Mouse (Mus musculus) MEL (cell line): ENCODE measurements around the gene Elmsan1. TPM values are rescaled to one million over a fixed set of nuclear protein-coding genes. Genes with fewer than 3 reads are reported as not detected.
A peak's percentile ranks its signal among the peaks of the same experiment; 100 is the strongest.

Experiments used
- DNase-seq: peaks from one replicate; pipeline ENCODE4 v3.0.0; 2011; ENCODE audit warnings: low read depth, low spot score
- H3K27ac ChIP-seq: 2 replicates; pipeline ENCODE4 v1.5.1; 2012; ENCODE audit warnings: low read depth, mild to moderate bottlenecking, control low read depth, low read length, moderate library complexity; ENCODE audit not compliant: control insufficient read depth
- H3K27me3 ChIP-seq, 2 experiments: fragments of 150-350 bp in 1 of 2; sonication (generic) in 1 of 2; 2 replicates each; pipeline ENCODE4 v1.6.1; 2012; ENCODE audit warnings: low read length in 2 of 2, mild to moderate bottlenecking in 2 of 2, improper control_type of control experiment in 1 of 2, moderate library complexity in 1 of 2; ENCODE audit not compliant: insufficient read depth in 2 of 2, control insufficient read depth in 1 of 2
- H3K36me3 ChIP-seq, 2 experiments: 2 replicates each; pipeline ENCODE4 v1.6.1; 2012 to 2014; ENCODE audit warnings: low read length in 2 of 2, improper control_type of control experiment in 1 of 2, inconsistent platforms in 1 of 2, mild to moderate bottlenecking in 1 of 2; ENCODE audit not compliant: insufficient read depth in 2 of 2, control insufficient read depth in 1 of 2
- H3K4me1 ChIP-seq, 2 experiments: fragments of 150-350 bp in 1 of 2; sonication (generic) in 1 of 2; 2 replicates each; pipeline ENCODE4 v1.6.1; 2012; ENCODE audit warnings: low read length in 2 of 2, improper control_type of control experiment in 1 of 2, mild to moderate bottlenecking in 1 of 2; ENCODE audit not compliant: insufficient read depth in 2 of 2, control insufficient read depth in 1 of 2
- H3K4me3 ChIP-seq, 2 experiments: fragments of 150-350 bp in 1 of 2; sonication (generic) in 1 of 2; 2 replicates each; pipeline ENCODE4 v1.5.1; 2012; ENCODE audit warnings: low read depth in 2 of 2, low read length in 2 of 2, mild to moderate bottlenecking in 2 of 2, moderate library complexity in 2 of 2, control low read depth in 1 of 2, improper control_type of control experiment in 1 of 2; ENCODE audit not compliant: control insufficient read depth in 1 of 2, insufficient read depth in 1 of 2
- H3K79me2 ChIP-seq: 2 replicates; pipeline ENCODE4 v1.6.1; 2012; ENCODE audit warnings: mild to moderate bottlenecking, low read length, moderate library complexity; ENCODE audit not compliant: control insufficient read depth, poor library complexity, insufficient read depth
- H3K9ac ChIP-seq: 2 replicates; pipeline ENCODE4 v1.6.1; 2012; ENCODE audit warnings: low read depth, mild to moderate bottlenecking, control low read depth, low read length, moderate library complexity; ENCODE audit not compliant: control insufficient read depth, poor library complexity, severe bottlenecking
- H3K9me3 ChIP-seq: fragments of 150-350 bp; sonication (generic); replicated peaks from 2 replicates; pipeline ENCODE4 v1.6.1; 2012; ENCODE audit warnings: mild to moderate bottlenecking, low read length, improper control_type of control experiment, moderate library complexity; ENCODE audit not compliant: insufficient read depth
- CTCF ChIP-seq, 3 experiments: IDR thresholded peaks in 2 of 3; conservative IDR thresholded peaks in 1 of 3; 2 replicates each; pipeline ENCODE4 v1.5.1; 2011 to 2012; ENCODE audit warnings: low read length in 3 of 3, low read depth in 2 of 3, mild to moderate bottlenecking in 2 of 3, improper control_type of control experiment in 1 of 3, inconsistent platforms in 1 of 3, mixed read lengths in 1 of 3, moderate library complexity in 1 of 3; ENCODE audit not compliant: control insufficient read depth in 1 of 3, insufficient read depth in 1 of 3, poor library complexity in 1 of 3, severe bottlenecking in 1 of 3
- E2F4 ChIP-seq: IDR thresholded peaks from 2 replicates; pipeline ENCODE4 v1.6.1; 2011; ENCODE audit warnings: low read depth, low read length, improper control_type of control experiment, borderline replicate concordance
- ELF1 ChIP-seq: IDR thresholded peaks from 2 replicates; pipeline ENCODE4 v1.6.1; 2014; ENCODE audit warnings: low read depth, mild to moderate bottlenecking, inconsistent platforms, low read length, improper control_type of control experiment, moderate library complexity
- EP300 ChIP-seq, 2 experiments: IDR thresholded peaks; 2 replicates each; pipeline ENCODE4 v1.6.1; 2011; ENCODE audit warnings: improper control_type of control experiment in 2 of 2, low read length in 2 of 2, low read depth in 1 of 2, mild to moderate bottlenecking in 1 of 2
- ETS1 ChIP-seq: IDR thresholded peaks from 2 replicates; pipeline ENCODE4 v1.6.1; 2012; ENCODE audit warnings: low read depth, mild to moderate bottlenecking, inconsistent platforms, low read length, improper control_type of control experiment, moderate library complexity
- GABPA ChIP-seq: IDR thresholded peaks from 2 replicates; pipeline ENCODE4 v1.6.1; 2012; ENCODE audit warnings: low read depth, mild to moderate bottlenecking, inconsistent platforms, low read length, improper control_type of control experiment, moderate library complexity
- GATA1 ChIP-seq: IDR thresholded peaks from 2 replicates; pipeline ENCODE4 v1.6.1; 2011; ENCODE audit warnings: low read depth, low read length, improper control_type of control experiment
- HCFC1 ChIP-seq: IDR thresholded peaks from 2 replicates; pipeline ENCODE4 v1.6.1; 2012; ENCODE audit warnings: low read depth, mild to moderate bottlenecking, inconsistent platforms, low read length, improper control_type of control experiment, moderate library complexity
- JUND ChIP-seq: IDR thresholded peaks from 2 replicates; pipeline ENCODE4 v1.6.1; 2011; ENCODE audit warnings: low read depth, mild to moderate bottlenecking, improper control_type of control experiment, low read length
- MAZ ChIP-seq: IDR thresholded peaks from 2 replicates; pipeline ENCODE4 v1.6.1; 2012; ENCODE audit warnings: low read depth, mild to moderate bottlenecking, inconsistent platforms, low read length, improper control_type of control experiment
- MYB ChIP-seq: IDR thresholded peaks from 2 replicates; pipeline ENCODE4 v1.6.1; 2011; ENCODE audit warnings: mild to moderate bottlenecking, low read depth, low read length, improper control_type of control experiment
- NELFE ChIP-seq: IDR thresholded peaks from 2 replicates; pipeline ENCODE4 v1.6.1; 2011; ENCODE audit warnings: low read depth, low read length, improper control_type of control experiment
- NRF1 ChIP-seq: IDR thresholded peaks from 2 replicates; pipeline ENCODE4 v1.6.1; 2014; ENCODE audit warnings: low read depth, mild to moderate bottlenecking, inconsistent platforms, low read length, improper control_type of control experiment, moderate library complexity; ENCODE audit not compliant: poor library complexity, insufficient read depth, severe bottlenecking
- POLR2A ChIP-seq, 2 experiments: IDR thresholded peaks; 2 replicates each; pipeline ENCODE4 v1.6.1; 2011 to 2012; ENCODE audit warnings: low read length in 2 of 2, mild to moderate bottlenecking in 2 of 2, control low read depth in 1 of 2, improper control_type of control experiment in 1 of 2, low read depth in 1 of 2, moderate library complexity in 1 of 2; ENCODE audit not compliant: control insufficient read depth in 1 of 2, insufficient read depth in 1 of 2, poor library complexity in 1 of 2
- POLR2AphosphoS2 ChIP-seq: IDR thresholded peaks from 2 replicates; pipeline ENCODE4 v1.6.1; 2011; ENCODE audit warnings: low read length, improper control_type of control experiment
- POLR2AphosphoS5 ChIP-seq: IDR thresholded peaks from 2 replicates; pipeline ENCODE4 v1.6.1; 2012; ENCODE audit warnings: low read depth, borderline replicate concordance, mild to moderate bottlenecking, inconsistent platforms, low read length, moderate library complexity, mixed read lengths
- RAD21 ChIP-seq: IDR thresholded peaks from 2 replicates; pipeline ENCODE4 v1.6.1; 2011; ENCODE audit warnings: mild to moderate bottlenecking, low read depth, low read length, improper control_type of control experiment
- SMC3 ChIP-seq: IDR thresholded peaks from 2 replicates; pipeline ENCODE4 v1.6.1; 2011; ENCODE audit warnings: low read depth, low read length, improper control_type of control experiment
- TAL1 ChIP-seq: IDR thresholded peaks from 2 replicates; pipeline ENCODE4 v1.6.1; 2012; ENCODE audit warnings: mild to moderate bottlenecking, inconsistent platforms, low read length, moderate library complexity, mixed read lengths
- TBP ChIP-seq: IDR thresholded peaks from 2 replicates; pipeline ENCODE4 v1.8.0; 2011; ENCODE audit warnings: low read depth, low read length, improper control_type of control experiment
- TCF12 ChIP-seq: IDR thresholded peaks from 2 replicates; pipeline ENCODE4 v1.6.1; 2014; ENCODE audit warnings: low read depth, mild to moderate bottlenecking, inconsistent platforms, low read length, improper control_type of control experiment, moderate library complexity
- USF1 ChIP-seq: IDR thresholded peaks from 2 replicates; pipeline ENCODE4 v1.6.1; 2014; ENCODE audit warnings: low read depth, mild to moderate bottlenecking, inconsistent platforms, low read length, improper control_type of control experiment, moderate library complexity
- ZC3H11A ChIP-seq: IDR thresholded peaks from 2 replicates; pipeline ENCODE4 v1.6.1; 2012; ENCODE audit warnings: low read depth, mild to moderate bottlenecking, inconsistent platforms, low read length, improper control_type of control experiment
- ZKSCAN1 ChIP-seq: IDR thresholded peaks from 2 replicates; pipeline ENCODE4 v1.6.1; 2012; ENCODE audit warnings: low read depth, mild to moderate bottlenecking, inconsistent platforms, low read length, improper control_type of control experiment, moderate library complexity
- ZMIZ1 ChIP-seq: IDR thresholded peaks from 2 replicates; pipeline ENCODE4 v1.6.1; 2012; ENCODE audit warnings: low read depth, mild to moderate bottlenecking, inconsistent platforms, low read length, improper control_type of control experiment, moderate library complexity
- polyA plus RNA-seq, 2 experiments: library from polyadenylated mRNA; stranded (reverse) in 1 of 2; unstranded in 1 of 2; fragments of >175 nt in 1 of 2; fragments of >200 nt in 1 of 2; gene quantifications; 2 replicates each; pipeline versions ENCODE4 v1.2.1 to v1.2.4; 2012; ENCODE audit warnings: low replicate concordance in 2 of 2, low read depth in 1 of 2; ENCODE audit not compliant: insufficient read length in 2 of 2, insufficient read depth in 1 of 2, missing spikeins in 1 of 2
- total RNA-seq: library from RNA; depleted of rRNA; stranded (reverse); fragments of 300-350 nt; gene quantifications from 2 replicates; pipeline ENCODE4 v1.2.3, GENCODE M21; 2012

Gene Elmsan1
- total and polyA plus RNA-seq, 3 experiments, result 7.7 to 25.3 TPM; not detected in 1

DNA sequence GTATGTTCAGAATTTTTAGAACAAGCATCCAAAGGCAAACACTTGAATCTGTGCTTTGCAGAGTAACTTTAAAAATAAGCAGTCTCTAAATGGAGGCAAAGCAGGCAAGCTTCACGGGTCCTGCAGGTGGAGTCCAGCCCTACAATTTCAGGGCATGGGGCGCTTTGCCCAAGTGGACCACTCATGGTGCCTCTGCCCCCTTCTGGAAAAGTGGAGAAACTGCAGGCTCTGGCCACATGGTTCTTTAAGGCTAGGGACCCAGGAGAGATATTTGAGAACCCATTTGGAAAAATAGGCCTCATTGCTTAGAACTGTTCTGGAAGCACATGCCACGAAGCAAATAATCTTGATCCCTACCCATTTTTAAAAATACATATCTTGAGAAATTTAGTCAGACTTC lies 30.5 kb upstream of the Elmsan1 start (continued):
- TF ChIP-seq RAD21, result peak; percentile 90

DNA sequence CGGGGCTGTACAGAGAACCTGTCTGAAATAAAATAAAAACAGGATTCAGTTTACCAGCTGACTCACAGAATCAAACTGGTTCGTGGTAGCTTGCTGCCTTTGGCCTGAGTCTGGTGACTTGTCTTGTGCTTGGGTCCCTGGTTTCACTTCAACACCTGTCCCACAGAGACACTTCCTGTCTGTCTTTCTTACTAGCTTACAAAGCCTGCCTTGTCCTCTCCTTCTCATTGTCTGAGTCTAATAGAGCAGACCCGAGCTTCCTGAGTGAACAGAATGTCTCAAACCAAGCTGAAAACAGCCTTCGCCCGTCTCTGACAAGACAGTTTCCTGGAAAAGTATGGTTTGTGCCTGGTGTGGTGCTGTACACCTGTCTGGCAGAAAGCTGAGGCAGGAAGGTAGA lies 27.0 kb upstream of the Elmsan1 start:
- Histone ChIP-seq H3K27ac (no peak overlapping the region), H3K9me3 (no peaks in the 10 kb centered on the region), H3K4me1 (peaks cover 0 to 9% of the 10 kb centered on the region in 2 experiments; a peak in 2 of 4 replicates), H3K79me2 (no peaks in the 10 kb centered on the region), H3K4me3 (no peak overlapping the region), H3K27me3 (no peaks in the 10 kb centered on the region), H3K36me3 (no peaks in the 10 kb centered on the region), H3K9ac (no peak overlapping the region)
- no peak for DNase-seq
- TF ChIP-seq MYB (no peak), POLR2AphosphoS5 (no peak), E2F4 (no peak), SMC3 (no peak), ZMIZ1 (no peak)

- no peak overlapping the region for H3K4me3 ChIP-seq
- DNase-seq, result peak; percentile 77
- no peaks in the 10 kb centered on the region for H3K36me3 ChIP-seq
- H3K27me3 ChIP-seq, result peaks cover 0 to 3% of the 10 kb centered on the region in 2 experiments; a peak in 3 of 4 replicates
- H3K9ac ChIP-seq, result no peak overlapping the region
- no peaks in the 10 kb centered on the region for H3K9me3 ChIP-seq
- no peak for TF ChIP-seq EP300 (IDR thresholded peaks at IDR 0.05; ENCODE audit: low read depth in 1 of 2, low read length in 2 of 2)
- no peak for TF ChIP-seq HCFC1
- no peak for TF ChIP-seq GABPA
- TF ChIP-seq GATA1, result no peak
- TF ChIP-seq JUND, result no peak
- peak; percentile 69; the same call in 1 of the 2 replicates for TF ChIP-seq ELF1
- TF ChIP-seq MYB, result no peak
- TF ChIP-seq ETS1, result no peak
- TF ChIP-seq ZC3H11A, result no peak
- no peak for TF ChIP-seq POLR2A (IDR thresholded peaks at IDR 0.05; ENCODE audit: control insufficient read depth in 1 of 2, insufficient read depth in 1 of 2, low read depth in 1 of 2, low read length in 2 of 2, poor library complexity in 1 of 2)
- no peak for TF ChIP-seq NRF1
- no peak for TF ChIP-seq MAZ
- TF ChIP-seq USF1, result 0 out of 2 replicates have a peak, but pooled peaks have one; percentile 19
- TF ChIP-seq CTCF (IDR thresholded peaks at IDR 0.05 in 2 of 3, conservative IDR thresholded peaks at IDR 0.05 in 1 of 3; ENCODE audit: control insufficient read depth in 1 of 3, insufficient read depth in 1 of 3, low read depth in 2 of 3, low read length in 3 of 3, poor library complexity in 1 of 3, severe bottlenecking in 1 of 3), result no peak
- TF ChIP-seq E2F4, result no peak
- no peak for TF ChIP-seq TCF12
- no peak for TF ChIP-seq NELFE
- TF ChIP-seq ZKSCAN1, result no peak
- no peak for TF ChIP-seq RAD21
- 0 out of 2 replicates have a peak, but pooled peaks have one; percentile 27 for TF ChIP-seq TBP
- TF ChIP-seq TAL1, result no peak
- TF ChIP-seq POLR2AphosphoS2, result no peak
- H3K79me2 ChIP-seq, result no peaks in the 10 kb centered on the region
- H3K4me1 ChIP-seq, result peaks cover 0 to 9% of the 10 kb centered on the region in 2 experiments; a peak in 2 of 4 replicates
- H3K27ac ChIP-seq, result no peak overlapping the region
These were observed 24.5 kb upstream of the Elmsan1 start for GRCm38 (mm10) chr12:84243076-84243770.
